Mouse (Mus musculus): Measurements from ENCODE around the gene Slc25a45. TPM values are rescaled to one million over a fixed set of nuclear protein-coding genes. Genes with fewer than 3 reads are reported as not detected.
"Not testable (repeated sequence)": the region's sequence is repeated elsewhere in the genome, so short reads cannot be mapped to it uniquely, and the experiment has no call there.

Gene Slc25a45
- total and polyA plus RNA-seq, 3 experiments = 15.5 to 44.6 (median 36.2) TPM

DNA sequence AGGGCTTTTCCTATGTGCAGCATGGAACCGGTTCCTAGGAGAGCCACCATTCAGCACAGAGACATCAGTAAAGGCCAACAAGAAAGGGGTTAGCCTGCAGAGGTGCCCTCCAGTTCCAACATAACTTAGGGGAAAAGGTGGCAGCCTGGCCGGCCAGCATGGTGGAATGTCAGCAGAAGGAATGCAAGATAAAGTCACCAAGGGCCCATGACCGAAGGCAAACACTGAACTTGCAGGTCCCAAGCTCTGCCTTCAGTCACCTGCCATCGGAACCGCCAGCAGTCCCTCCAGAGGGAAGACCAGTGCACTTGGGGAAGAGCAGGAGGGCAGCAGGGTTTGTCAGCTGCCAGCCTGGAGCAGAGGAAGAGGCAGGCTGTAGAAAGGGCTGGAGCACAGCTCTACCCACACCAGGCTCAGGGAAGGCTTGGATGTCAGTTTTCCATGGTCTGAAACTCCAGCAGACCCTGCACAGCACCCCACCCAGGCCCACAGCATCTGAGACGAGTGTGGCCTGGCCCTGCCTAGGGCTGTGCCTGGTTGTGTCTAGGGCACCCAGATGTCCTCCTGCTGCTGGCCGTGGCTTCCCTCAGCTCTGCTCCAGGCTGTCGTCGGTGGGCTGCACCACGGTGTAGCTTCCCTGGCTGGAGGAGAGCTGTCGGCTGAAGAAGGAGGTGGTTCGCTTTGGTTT lies 25.4 kb upstream of the Slc25a45 start:
- DNase-seq = no peak

DNA sequence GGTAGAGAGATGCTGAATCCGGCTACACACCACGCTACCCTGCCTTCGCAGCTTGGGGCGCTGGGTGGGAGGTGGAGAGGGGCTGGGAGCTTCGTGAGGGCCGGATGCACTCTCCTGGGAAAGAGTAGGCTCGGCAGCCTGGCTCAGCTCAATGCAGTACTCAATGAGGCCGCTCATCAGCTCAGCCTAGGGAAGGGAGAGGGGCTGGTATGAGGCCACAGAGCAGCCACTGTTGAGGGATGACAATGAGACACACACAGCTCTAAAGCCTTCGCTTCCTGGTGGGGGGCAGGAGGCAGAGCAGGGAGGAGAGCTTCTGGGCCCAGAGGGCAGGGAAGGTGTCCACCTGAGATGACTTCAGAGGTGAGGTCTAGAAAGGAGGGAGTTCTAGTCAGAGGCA lies 21.0 kb upstream of the Slc25a45 start:
- no peak for DNase-seq

DNA sequence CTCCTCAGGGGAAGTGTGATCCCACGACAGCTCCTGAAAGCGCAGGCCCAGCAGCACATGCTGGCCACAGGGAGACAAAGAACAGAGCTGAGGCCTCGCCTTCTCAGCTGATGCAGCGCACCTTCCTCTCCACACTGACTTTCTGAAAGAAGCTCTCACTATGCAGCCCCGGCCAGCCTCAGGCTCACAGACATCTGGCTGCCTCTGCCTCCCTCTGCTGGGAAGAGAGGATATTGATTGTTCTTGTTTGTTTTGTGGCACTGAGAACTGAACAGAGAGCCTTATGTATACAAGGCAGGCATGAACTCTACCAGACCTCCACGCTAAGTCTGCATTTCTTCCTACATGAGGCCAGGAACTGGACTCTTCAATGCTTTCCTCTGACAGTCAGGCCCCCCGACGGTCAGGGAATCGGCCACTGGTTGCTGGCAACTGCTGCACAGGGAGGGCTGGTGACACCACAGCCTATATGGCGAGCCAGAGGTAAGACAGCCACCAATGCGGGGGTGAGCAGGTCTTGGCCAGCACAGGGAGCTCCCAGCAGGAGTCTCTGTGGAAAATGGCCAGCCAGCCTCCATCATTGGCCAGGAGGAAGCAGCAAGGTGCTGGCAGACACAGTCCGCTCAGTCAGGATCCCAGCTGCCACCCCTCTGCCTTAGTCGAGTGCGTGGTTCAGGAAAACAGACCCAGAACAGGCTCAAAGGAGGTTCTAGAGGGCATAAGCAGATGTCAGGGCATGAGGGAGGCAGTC lies 15.1 kb upstream of the Slc25a45 start:
- no peak for DNase-seq

GRCm38 (mm10) chr19:5863776-5864175 lies 13.8 kb upstream of the Slc25a45 start:
- DNase-seq = peak; percentile 65

DNA sequence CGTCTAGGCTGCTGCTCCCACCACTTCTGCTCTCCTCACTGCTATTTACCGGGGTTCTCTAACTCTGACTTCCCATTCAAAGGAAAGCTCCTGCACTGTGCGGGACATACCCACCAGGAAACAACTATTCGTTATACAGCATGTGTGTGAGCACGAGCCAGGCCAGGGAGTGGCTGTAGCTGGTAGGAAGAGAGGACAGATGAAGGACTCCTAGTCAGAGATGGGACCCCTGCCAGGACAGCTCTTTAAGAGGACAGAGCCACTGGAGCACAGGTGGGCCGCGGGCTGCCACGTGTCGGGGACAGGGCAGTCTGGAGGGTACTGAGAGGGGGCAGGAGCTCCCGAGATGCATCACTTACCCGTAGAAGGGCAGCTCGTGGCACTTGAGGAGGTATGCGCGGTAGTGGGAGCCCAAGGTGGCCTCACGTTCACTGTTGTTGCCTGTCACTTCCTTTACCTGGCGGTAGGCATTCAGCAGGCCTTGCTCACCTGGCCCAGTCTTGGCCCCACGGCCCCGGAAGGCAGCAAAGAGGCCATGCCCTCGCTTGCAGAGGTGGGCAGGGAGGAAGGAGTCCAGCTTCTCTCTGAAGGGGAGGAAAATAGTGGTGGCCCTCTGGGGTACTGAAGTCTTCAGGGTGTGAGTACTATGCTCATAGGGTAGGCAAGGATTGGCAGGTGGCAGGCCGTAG lies 12.8 kb upstream of the Slc25a45 start:
- no peak for DNase-seq

GRCm38 (mm10) chr19:5868096-5868495 lies 9.5 kb upstream of the Slc25a45 start:
- peak; percentile 82 for DNase-seq

GRCm38 (mm10) chr19:5871273-5871672 lies 6.3 kb upstream of the Slc25a45 start:
- no peak for DNase-seq

DNA sequence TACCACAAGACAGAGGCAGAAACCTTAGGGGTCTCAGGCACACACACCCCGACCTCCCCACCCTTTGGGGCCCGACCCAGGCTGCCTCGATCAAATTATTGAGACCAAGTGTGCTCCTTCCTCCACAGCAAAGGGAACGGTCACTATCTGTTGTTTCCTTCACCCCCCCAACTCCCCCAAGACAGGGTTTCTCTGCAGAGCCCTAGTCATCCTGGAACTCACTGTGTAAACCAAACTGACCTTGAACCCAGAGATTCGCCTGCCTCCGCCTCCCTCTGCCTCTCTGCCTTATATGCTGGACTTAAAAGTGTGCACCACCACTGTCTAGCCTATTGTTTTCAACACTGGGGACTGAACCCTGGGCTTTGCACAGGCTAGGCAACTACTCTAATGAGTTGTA lies 5.9 kb upstream of the Slc25a45 start:
- DNase-seq = no peak

GRCm38 (mm10) chr19:5872528-5872927 lies 5.1 kb upstream of the Slc25a45 start:
- no peak for DNase-seq

- DNase-seq = no peak
Observed at GRCm38 (mm10) chr19:5872931-5873556, 4.6 kb upstream of the Slc25a45 start.

GRCm38 (mm10) chr19:5874391-5874968 lies 3.1 kb upstream of the Slc25a45 start:
- no peak for DNase-seq

DNA sequence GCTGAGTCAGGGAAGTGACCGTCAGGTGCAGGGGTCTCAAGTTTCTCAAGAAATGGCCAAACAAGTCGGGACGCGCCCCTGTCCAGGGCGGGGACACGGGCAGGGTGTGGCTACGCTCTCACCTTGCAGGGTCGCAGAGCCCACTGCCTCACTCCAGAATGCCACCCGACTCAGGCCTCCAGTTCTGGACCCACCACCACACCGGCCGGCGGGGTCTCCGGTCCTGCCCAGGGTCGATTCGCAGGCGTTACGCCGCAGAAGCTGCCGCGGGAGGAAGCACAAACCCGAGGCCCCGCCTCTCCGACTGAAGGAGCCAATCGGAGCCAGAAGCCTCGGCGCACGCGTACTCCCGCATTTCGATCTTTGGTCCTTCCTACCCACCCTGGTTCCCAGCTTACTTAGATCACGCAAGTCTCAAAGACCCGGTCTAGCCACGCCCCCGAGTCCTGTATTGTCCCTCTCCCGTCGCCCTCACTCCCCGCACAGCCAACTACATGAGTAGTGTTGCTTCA lies 2.6 kb upstream of the Slc25a45 start, which contains the start of gene Frmd8:
Frmd8 (minus strand) TSS at position 306 of the 512 bp plus-strand sequence.
- peak; percentile 95 for DNase-seq

GRCm38 (mm10) chr19:5878362-5878722 lies 734 bp downstream of the Slc25a45 start:
- peak; percentile 93 for DNase-seq

GRCm38 (mm10) chr19:5878916-5879315 lies 1.3 kb downstream of the Slc25a45 start:
- peak; percentile 62 for DNase-seq

GRCm38 (mm10) chr19:5879735-5880134 lies 2.1 kb downstream of the Slc25a45 start:
- no peak for DNase-seq

DNA sequence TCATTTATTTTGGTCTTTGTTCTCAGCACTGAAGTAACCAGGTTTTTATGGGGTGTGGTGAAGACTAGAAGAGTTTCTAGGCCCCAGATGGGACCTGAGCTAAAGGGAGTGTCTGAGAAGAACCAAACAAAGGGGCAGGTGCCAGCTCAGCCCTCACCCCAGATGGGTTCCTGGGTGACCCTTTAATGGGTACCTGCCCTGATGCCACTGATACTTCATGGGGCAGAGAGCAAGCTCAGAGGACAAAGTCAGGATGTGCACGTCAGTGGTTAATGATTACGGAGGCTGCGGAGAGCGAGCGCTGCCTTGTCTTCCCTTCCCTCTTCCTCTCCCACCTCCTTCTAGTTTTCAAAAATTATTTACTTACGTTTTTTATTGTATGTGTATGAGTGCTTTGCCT lies 3.5 kb downstream of the Slc25a45 start:
- DNase-seq = no peak

DNA sequence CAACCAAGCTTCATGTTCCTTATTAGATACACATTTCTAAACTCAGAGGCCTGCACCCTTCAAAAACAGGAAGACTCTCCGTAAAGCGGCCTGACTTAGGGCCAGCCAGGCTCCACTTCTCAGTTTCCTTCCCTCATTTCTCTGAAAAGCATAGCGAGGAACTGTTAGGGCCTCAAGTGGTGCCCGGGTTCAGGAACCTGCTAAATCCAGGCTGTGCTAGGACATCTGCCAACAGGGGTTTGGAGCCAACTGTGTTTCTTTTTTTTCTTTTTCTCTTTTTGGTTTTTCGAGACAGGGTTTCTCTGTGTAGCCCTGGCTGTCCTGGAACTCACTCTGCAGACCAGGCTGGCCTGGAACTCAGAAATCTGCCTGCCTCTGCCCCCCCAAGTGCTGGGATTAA lies 4.5 kb downstream of the Slc25a45 start:
- not testable (repeated sequence) for DNase-seq

- no peak for DNase-seq
Observed at GRCm38 (mm10) chr19:5883935-5884334, 6.3 kb downstream of the Slc25a45 start.

DNA sequence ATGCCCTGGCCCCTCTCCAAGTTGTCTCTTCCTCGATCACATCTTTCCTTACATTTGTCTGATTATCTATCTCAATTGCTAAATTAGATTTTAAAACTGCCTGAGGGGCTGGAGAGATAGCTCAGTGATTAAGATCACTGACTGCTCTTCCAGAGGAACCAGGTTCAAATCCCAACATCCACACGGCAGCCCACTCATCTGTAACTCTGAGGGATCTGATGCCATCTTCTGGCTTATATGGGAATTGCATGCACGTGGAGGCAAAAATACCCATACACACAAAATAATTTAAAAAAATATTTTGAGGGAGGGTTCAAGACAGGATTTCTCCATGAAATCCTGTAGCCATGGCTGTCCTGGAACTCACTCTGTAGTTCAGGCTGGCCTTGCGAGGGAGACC lies 8.2 kb downstream of the Slc25a45 start:
- DNase-seq = no peak

DNA sequence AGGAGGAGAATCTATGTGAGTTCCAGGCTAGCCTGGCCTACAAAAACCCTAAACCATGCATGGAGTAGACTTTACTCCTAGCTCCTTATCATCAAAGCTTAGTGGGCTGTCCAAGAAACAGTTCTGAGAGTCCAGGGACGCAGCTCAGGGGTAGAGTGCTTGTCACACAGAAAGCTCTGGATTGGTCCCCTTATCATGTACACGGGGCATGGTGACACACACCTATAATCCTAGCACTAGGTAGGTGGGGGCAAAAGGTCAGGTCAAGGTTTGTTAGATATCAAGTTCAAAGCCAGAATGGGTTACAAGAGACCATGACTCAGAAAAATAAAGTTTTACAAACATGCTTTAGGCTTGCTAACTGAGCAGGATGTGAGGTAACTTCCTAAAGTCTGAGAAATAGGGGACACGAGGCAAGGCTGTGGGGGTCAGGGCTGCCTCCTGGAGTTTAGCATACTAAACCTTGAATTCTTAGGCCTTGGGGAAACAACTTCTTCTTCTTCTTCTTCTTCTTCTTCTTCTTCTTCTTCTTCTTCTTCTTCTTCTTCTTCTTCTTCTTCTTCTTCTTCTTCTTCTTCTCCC lies 9.7 kb downstream of the Slc25a45 start:
- no peak for DNase-seq

DNA sequence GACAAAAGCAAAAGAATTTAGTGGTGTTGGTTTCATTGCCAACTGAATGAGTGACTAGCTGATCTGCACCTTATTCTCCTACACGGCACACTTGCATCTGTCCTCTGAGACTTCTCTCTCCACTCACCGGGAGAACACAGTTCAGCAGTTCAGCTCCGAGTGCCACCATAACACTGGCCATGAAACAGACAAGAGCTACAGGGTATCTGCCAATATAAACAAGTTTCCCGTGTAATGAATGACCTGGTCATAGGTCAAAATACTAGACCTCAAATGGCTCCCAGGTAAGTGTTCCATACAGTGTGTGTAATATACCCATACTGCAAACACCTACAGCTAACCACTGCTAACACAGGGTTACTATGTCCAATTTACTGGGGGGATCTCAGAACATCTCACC lies 11.6 kb downstream of the Slc25a45 start:
- DNase-seq = no peak
